Mouse (Mus musculus) megakaryocyte, embryonic 14.5 days (primary cell): Measurements from ENCODE around the gene Tirap. TPM values are rescaled to one million over a fixed set of nuclear protein-coding genes. Genes with fewer than 3 reads are reported as not detected.

ENCODE experiments used
- H3K27me3 ChIP-seq: replicated peaks from 2 replicates; pipeline ENCODE3; 2012; ENCODE audit warnings: inconsistent platforms
- H3K36me3 ChIP-seq: replicated peaks from 2 replicates; pipeline ENCODE3; 2012; ENCODE audit warnings: low read length, inconsistent platforms, mixed read lengths
- H3K4me1 ChIP-seq: 2 replicates; pipeline ENCODE4 v1.6.1; 2012; ENCODE audit warnings: inconsistent platforms
- H3K4me3 ChIP-seq: replicated peaks from 2 replicates; pipeline ENCODE3; 2012; ENCODE audit warnings: moderate library complexity, mild to moderate bottlenecking, inconsistent platforms
- H3K9me3 ChIP-seq: 2 replicates; pipeline ENCODE4 v1.6.1; 2012; ENCODE audit warnings: inconsistent platforms
- FLI1 ChIP-seq: IDR thresholded peaks from 2 replicates; pipeline ENCODE4 v1.6.1; 2012; ENCODE audit warnings: low read length, inconsistent platforms, mixed read lengths
- GATA1 ChIP-seq: IDR thresholded peaks from 3 replicates; pipeline ENCODE4 v1.6.1; 2012; ENCODE audit warnings: mixed read lengths, low read length, inconsistent platforms, borderline replicate concordance
- polyA plus RNA-seq: library from polyadenylated mRNA; stranded (reverse); fragments of >175 nt; gene quantifications from 2 replicates; pipeline ENCODE4 v1.2.3, GENCODE M21; 2012; ENCODE audit warnings: low replicate concordance; ENCODE audit not compliant: insufficient read depth

Gene Tirap
- polyA plus RNA-seq, 1 experiment, result 1.9 TPM

DNA sequence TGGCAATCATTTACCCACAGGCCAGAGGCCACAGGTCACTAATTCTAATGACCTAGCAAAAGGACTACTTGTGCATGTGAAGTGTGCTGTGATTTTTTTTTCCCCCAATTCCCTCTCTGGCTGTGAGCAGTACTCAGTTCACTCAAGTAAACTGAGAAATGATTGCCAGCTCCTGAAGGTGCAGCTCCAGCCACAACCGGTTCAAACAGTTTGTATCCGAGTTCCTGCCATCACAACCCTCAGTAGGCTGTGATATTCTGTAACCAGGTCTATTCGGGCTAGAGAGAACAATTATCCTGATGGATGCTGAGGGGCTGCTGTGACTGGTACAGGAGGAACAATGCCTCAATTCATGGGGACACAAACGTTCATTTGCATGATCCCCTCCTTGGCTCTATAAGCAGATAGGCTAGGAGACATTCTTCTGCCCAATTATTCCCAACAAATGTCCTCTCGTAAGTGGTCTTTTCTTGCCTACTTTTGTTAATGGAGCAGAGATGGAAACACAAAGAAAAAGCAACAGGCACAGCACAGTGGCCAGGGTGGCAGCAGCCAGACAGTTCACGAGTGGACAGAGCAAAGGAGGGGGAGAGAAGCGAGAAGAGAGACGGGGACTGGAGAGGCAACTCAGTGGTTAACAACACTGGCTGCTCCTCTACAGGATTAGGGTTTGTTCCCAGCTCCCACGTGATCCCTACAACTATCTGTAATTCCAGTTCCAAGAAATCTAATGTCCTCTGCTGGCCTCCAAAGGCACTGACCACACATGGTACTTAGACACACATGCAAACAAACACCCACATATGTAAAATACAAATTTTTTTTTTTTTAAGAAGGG lies 33.1 kb downstream of the Tirap start:
- H3K4me3 ChIP-seq, result no peak overlapping the region
- H3K9me3 ChIP-seq, result no peaks in the 10 kb centered on the region
- H3K4me1 ChIP-seq, result peaks cover 29% of the 10 kb centered on the region
- TF ChIP-seq FLI1, result no peak
- TF ChIP-seq GATA1, result no peak
- H3K27me3 ChIP-seq, result no peaks in the 10 kb centered on the region
- H3K36me3 ChIP-seq, result peaks cover 78% of the 10 kb centered on the region

DNA sequence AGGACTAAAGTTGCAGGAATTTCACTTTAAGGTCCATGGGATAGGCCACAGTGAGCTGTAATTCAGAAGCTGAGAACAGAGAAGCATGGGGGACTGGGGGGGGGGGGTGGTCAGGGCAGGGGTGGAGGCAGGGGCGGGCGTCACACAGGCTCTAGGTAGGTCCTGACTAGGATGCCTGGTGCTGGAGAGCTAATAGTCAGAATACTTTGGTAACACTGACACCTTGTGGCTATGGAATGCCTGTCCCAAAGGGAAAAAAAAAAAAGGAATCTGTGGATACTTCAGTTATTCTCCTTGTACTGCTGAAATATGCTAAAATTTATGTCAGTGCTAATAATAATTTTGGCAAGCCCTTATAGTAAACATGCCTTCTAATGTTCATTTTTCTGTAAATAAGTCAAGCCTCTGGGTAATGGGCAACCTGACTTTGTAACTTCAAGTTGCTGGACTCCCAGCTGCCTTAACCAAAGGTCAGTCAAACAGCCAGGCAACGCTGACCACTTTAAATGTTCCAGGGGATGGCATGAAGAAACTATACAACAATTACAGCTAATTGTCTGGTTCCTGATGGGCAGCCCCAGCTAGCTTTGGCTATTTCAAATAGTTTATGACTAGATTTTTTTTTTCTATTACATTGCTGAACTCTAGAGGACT lies 33.8 kb downstream of the Tirap start:
- Histone ChIP-seq H3K27me3 (no peaks in the 10 kb centered on the region), H3K4me3 (no peak overlapping the region), H3K36me3 (peaks cover 85% of the 10 kb centered on the region), H3K4me1 (peaks cover 34% of the 10 kb centered on the region), H3K9me3 (no peaks in the 10 kb centered on the region)
- no peak for TF ChIP-seq FLI1
- TF ChIP-seq GATA1, result no peak

- TF ChIP-seq FLI1 (no peak), GATA1 (no peak)
- Histone ChIP-seq H3K9me3 (no peaks in the 10 kb centered on the region), H3K4me3 (no peak overlapping the region), H3K4me1 (peaks cover 51% of the 10 kb centered on the region), H3K36me3 (peaks cover 70% of the 10 kb centered on the region), H3K27me3 (no peaks in the 10 kb centered on the region)
These were observed 35.8 kb downstream of the Tirap start for GRCm38 (mm10) chr9:35164142-35164874.

DNA sequence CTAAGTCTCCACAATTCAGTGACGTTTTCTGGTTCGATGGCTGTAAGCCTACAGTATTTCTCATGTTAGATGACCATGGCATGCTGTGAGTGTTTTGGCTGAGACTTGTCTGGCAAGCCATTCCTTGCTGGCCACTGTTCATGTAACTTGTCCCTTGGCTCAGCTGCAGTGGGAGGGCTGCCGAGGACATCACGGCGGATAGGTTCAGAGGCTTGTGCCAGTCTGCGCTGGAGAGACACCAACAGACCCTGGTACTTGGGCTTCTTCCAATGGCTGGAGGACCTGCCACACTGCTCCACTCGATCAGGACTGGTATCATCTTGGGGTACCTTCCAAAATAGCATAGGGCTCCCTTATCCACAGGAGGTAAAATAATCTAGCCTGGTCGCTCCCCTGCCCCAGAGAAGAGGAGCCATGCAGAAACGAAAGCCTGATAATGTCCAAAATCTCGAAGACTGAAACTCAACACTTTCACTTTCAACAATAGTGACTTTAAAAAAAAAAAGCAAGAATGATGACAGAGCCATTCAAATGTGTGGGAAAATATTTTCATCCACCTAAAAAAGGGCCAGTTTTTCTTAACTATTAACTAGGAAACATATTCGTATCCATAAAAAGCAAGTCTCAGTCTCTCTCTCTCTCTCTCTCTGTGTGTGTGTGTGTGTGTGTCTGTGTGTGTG lies 36.9 kb downstream of the Tirap start:
- H3K27me3 ChIP-seq, result no peaks in the 10 kb centered on the region
- no peaks in the 10 kb centered on the region for H3K9me3 ChIP-seq
- peaks cover 61% of the 10 kb centered on the region for H3K36me3 ChIP-seq
- peaks cover 58% of the 10 kb centered on the region for H3K4me1 ChIP-seq
- TF ChIP-seq FLI1 (no peak), GATA1 (no peak)
- no peak overlapping the region for H3K4me3 ChIP-seq

DNA sequence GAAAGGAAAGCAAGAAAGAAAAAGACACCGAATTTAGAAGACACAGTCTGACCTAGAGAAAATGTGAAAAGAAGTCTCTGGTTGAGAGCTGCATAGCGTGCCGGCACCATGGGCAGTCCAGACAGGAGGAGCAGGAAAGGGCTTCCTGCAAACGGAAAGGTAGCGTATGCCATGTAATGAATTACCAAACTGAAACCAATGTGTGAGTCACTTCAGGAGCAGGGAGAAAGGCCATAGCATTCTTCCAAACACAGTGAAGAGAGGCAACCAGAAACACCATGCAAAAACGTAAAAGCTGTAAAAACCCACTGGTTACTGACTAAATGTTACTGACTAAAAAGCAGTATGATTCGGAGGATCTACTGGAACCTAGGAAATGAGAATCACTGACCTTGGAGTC lies 38.4 kb downstream of the Tirap start:
- no peak for TF ChIP-seq FLI1
- H3K4me3 ChIP-seq, result no peak overlapping the region
- peaks cover 69% of the 10 kb centered on the region for H3K4me1 ChIP-seq
- H3K9me3 ChIP-seq, result no peaks in the 10 kb centered on the region
- H3K27me3 ChIP-seq, result no peaks in the 10 kb centered on the region
- peaks cover 59% of the 10 kb centered on the region for H3K36me3 ChIP-seq

DNA sequence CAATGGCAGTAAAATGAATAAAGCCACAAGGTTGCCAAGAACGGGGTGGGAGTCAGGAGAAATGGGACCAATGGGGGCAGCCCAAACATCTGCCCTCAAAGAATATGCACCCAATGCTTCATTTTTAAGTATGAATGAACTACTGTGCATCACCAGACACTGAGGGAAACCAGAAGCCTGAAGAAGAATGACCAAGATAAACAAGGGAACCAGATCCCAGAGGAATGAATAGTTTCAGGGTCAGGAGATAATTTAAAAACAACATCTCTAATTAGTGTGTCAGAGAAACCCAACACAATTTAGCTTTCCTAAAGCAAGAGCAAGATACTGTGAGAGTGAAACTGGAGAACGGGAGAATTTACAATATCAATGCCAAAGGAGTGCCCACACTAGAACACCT lies 39.4 kb downstream of the Tirap start:
- Histone ChIP-seq H3K4me1 (peaks cover 78% of the 10 kb centered on the region), H3K9me3 (no peaks in the 10 kb centered on the region), H3K4me3 (no peak overlapping the region), H3K27me3 (no peaks in the 10 kb centered on the region), H3K36me3 (peaks cover 63% of the 10 kb centered on the region)
- no peak for TF ChIP-seq FLI1
- TF ChIP-seq GATA1, result no peak

GRCm38 (mm10) chr9:35158477-35158876 lies 41.6 kb downstream of the Tirap start:
- Histone ChIP-seq H3K9me3 (no peaks in the 10 kb centered on the region), H3K4me3 (no peak overlapping the region), H3K36me3 (peaks cover 58% of the 10 kb centered on the region), H3K27me3 (no peaks in the 10 kb centered on the region), H3K4me1 (peaks cover 66% of the 10 kb centered on the region)
- no peak for TF ChIP-seq FLI1
- TF ChIP-seq GATA1, result no peak

DNA sequence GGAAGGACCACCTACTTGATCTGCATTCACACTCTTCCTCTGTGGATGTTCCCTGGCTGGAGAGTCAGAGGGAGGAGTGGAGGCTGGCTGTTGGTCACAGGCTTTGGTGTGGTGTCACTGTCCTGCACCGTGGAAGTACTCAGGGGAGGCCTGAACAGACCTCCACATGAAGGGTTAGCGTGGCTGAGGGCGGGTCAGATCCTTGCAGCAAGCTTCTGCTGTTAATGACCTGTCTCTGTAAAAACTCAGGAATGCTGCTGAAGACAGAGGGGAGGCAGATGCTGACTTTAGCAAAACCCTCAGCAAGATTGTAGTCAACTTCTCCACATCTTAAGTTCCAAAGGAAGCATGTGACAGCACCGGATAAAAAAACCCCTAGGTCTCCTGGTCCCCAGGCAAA lies 43.2 kb downstream of the Tirap start:
- H3K4me1 ChIP-seq, result peaks cover 54% of the 10 kb centered on the region
- peak overlapping the region; percentile 10 for H3K4me3 ChIP-seq
- TF ChIP-seq FLI1 (no peak), GATA1 (no peak)
- H3K27me3 ChIP-seq, result no peaks in the 10 kb centered on the region
- H3K9me3 ChIP-seq, result no peaks in the 10 kb centered on the region
- H3K36me3 ChIP-seq, result peaks cover 43% of the 10 kb centered on the region

DNA sequence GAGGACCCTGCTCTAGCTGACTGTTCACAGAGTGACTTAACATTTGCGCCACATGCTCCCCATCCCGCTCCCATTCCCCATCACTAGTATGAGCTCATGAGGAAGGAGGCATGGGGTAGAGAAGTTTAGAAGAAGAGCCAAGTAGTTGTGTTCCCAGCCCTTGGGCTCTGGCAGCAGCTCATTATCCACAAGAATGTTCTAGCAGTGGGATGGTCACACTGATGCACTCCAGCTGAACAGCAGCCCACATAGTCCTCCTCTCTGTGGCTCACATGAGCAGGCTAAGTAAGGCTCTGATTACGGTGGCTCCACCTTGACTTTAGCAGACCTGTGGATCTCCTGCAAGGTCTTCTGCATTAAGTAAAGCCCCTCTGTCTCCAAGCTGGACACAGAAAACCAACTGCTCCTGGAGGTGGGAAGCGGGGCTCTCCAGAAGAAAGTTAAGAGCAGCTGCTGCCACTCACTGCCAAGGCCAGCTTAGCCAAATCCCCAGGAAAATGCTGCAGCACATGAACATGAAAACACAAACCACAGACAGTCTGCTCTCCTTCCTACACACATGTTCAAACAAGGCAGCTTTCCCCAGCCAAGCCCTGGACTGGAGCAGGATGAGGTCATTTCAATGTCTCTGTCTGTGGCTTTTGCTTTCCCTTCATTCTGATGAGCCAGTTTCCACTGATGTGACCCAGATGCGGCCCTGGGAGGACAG lies 43.9 kb downstream of the Tirap start:
- no peak for TF ChIP-seq FLI1
- TF ChIP-seq GATA1, result no peak
- peaks cover 37% of the 10 kb centered on the region for H3K36me3 ChIP-seq
- peaks cover 50% of the 10 kb centered on the region for H3K4me1 ChIP-seq
- no peaks in the 10 kb centered on the region for H3K27me3 ChIP-seq
- peak overlapping the region; percentile 10 for H3K4me3 ChIP-seq
- no peaks in the 10 kb centered on the region for H3K9me3 ChIP-seq
